Mouse (Mus musculus): ENCODE data around the gene Lsp1.

GRCm38 (mm10) chr7:142482256-142482609, 21.6 kb downstream of the Lsp1 start:
- TF ChIP-seq CTCF (IDR thresholded peaks at IDR 0.05; ENCODE audit: borderline replicate concordance, insufficient read depth, low read length) (no peak), POLR2A (IDR thresholded peaks at IDR 0.05; ENCODE audit: low read depth, low read length) (peak; percentile 38; the same call in 1 of the 2 replicates)

Measured in embryonic fibroblast, embryonic 13.5 days (primary cell).